Mouse (Mus musculus) gastrocnemius, postnatal 36 days (tissue): ENCODE data around the gene Cfap58. TPM values are rescaled to one million over a fixed set of nuclear protein-coding genes. Genes with fewer than 3 reads are reported as not detected.

Experiments
- DNase-seq, 2 experiments: peaks; one replicate each; pipeline ENCODE4 v3.0.0; 2022
- intact Hi-C: fragments of 180-260 bp; cut with DNase I; formaldehyde crosslinking; loops from one replicate; pipeline ENCODE4 v1.15.1; 2025
- microRNA-seq, 2 experiments: library from miRNA; unstranded; fragments of <30 nt; microRNA quantifications; one replicate each; pipeline ENCODE4 v1.2.0; 2021
- total RNA-seq, 2 experiments: library from RNA; stranded (reverse); gene quantifications; 2 replicates each; pipeline ENCODE4 v1.2.3; 2021

Gene Cfap58
- total RNA-seq, 2 experiments from 2014 or later, result not detected

- no peak for DNase-seq
- intact Hi-C loops, result no loop called here
Observed at GRCm38 (mm10) chr19:48047315-48047714, 109.8 kb downstream of the Cfap58 start.

GRCm38 (mm10) chr19:48049361-48049760, 111.9 kb downstream of the Cfap58 start:
- intact Hi-C loops, result no loop called here
- DNase-seq, result no peak

DNA sequence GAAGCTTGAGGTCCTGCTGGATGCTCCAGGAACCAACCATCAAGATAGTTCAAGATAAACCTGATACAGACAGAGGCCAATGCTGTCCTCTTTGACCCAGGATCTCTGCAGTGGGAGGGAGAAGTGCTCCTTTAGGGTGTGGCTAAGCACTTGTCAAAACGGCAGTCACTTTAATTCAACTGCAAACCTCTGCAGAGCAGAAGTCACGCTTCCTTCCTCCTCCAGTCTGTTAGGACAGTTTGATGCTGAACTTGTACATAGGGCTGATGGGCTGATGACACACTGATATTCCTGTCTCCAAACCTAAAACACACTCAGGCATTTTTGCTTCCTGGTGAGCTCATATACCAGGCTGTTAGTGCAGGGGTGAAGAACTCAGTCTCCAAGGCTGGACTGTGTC, 125.8 kb downstream of the Cfap58 start:
- no peak for DNase-seq
- intact Hi-C loops, result no loop called here

DNA sequence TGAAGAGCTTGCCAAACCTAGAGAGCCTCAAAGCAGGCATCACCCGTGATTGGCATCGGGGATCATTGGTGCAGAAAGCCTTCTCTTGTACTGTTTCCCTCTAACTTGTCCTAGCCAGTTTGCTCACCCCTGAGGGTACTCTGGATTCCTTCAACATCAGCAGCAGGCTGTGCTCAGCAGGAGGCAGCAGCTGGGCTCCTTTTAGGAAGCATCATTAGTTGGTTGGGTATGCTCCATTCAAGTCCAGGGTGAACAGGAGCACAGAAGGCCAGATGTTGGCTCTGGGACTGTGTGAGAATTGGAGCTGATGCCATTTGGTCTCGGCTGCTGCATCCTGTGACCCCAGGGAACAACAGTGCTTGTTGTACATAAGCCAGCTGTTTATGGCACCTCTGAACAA, 142.2 kb downstream of the Cfap58 start:
- no peak for DNase-seq
- intact Hi-C loops, result no loop called here

DNA sequence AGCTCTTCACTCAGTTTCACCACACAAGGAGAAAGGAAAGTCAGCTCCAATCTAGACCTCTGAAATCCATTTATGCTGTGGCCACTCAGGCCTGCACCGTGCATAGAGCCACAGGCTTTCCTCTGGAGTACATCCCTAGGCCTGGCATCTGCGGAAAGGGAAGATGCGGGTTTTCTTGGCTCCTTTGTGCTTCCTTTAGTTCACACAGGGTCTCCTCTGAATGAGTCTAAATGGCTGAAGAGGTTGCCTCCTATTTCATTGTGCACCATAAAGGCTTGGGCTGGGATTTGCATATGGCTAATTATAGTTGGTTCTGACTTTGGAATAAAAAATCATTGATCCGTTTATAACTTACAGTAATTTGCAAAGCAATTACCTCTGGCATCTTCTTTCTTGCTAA, 144.0 kb downstream of the Cfap58 start:
- DNase-seq, result no peak
- intact Hi-C loops, result no loop called here

Small RNA genes lying within 50 kb of the gene (microRNA-seq; reads per million reads assigned to microRNA genes)
- gene Gm22240, result 0 reads per million in 2 experiments

Other genes with a start within 250 kb of the Cfap58 start
- under 1 TPM; 0.05 to 0.10 TPM for gene Col17a1, start 245.6 kb upstream of the Cfap58 start, total RNA-seq
- 10 to 100 TPM; 71.2 to 79.0 TPM for gene Sfr1, start 206.0 kb upstream of the Cfap58 start, total RNA-seq
- 10 to 100 TPM; 40.8 to 59.1 TPM for gene Gsto1, start 82.7 kb upstream of the Cfap58 start, total RNA-seq
- under 1 TPM; 0.22 to 0.66 TPM for gene Gsto2, start 72.1 kb upstream of the Cfap58 start, total RNA-seq
- gene Cfap43, start 18.4 kb upstream of the Cfap58 start, total RNA-seq, result not detected
- gene Itprip, start 18.4 kb upstream of the Cfap58 start, total RNA-seq, result under 1 TPM; 0.74 to 0.76 TPM